Mouse (Mus musculus) v-Abl transformed pro-B cells (cell line): ENCODE data around the gene Atxn7l2.
"Not testable (repeated sequence)": the region's sequence is repeated elsewhere in the genome, so short reads cannot be mapped to it uniquely, and the experiment has no call there.

ENCODE experiments used
- in situ Hi-C, 2 experiments: fragments of 400-800 bp; cut with MboI; formaldehyde crosslinking; loops; one replicate each; pipeline ENCODE4 v1.15.1; 2025; ENCODE audit not compliant: unreplicated experiment in 2 of 2

The Atxn7l2 gene

DNA sequence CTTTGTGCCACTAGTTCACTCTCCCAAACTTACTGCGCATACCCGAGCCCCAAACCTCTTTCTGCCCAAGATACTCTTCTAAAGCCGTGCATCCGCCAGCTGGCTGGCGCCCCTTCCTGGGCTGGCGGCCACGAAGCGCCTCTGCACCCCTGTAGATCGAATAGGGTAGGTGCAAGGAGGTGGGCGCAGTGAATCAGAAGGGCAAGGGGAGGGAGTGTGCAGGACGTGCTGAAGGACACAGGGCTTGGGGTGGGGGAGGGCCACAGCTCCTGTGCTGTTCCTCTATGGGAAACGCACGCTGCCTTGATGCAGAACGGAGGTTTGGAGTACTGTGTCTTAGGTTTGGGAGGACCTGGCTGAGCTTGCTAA, at the start of gene Atxn7l2:
TSS of gene Atxn7l2 (minus strand) at position 164 of the 369 bp plus-strand sequence.
- in situ Hi-C loops, result loop anchor here in 1 of 2 experiments (5.0 kb wide), 1 partner anchor 177 kb away; no protein-coding TSS in a partner anchor

DNA sequence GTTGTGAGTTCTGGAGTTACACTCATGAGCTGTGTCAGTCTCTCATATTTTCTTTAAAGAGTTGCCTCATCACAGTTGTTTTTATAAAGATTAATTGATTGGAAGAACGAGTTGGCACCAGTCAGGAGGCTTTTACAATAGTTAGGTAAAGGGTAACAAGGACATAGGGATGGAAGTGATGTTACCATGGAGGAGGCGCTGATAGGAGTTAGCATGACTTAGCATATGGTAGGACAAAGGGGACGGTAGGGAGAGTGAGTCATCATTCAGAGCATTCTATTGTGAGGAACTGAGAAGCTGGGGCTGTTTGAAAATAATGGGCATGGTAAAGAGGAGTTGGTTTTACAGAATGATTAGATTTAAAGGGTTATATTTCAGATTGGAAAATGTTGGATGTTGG, 48.6 kb upstream of the Atxn7l2 start:
- in situ Hi-C loops, result loop anchor here (5.0 to 10.0 kb wide), 2 partner anchors 92 to 95 kb away; no protein-coding TSS in a partner anchor

DNA sequence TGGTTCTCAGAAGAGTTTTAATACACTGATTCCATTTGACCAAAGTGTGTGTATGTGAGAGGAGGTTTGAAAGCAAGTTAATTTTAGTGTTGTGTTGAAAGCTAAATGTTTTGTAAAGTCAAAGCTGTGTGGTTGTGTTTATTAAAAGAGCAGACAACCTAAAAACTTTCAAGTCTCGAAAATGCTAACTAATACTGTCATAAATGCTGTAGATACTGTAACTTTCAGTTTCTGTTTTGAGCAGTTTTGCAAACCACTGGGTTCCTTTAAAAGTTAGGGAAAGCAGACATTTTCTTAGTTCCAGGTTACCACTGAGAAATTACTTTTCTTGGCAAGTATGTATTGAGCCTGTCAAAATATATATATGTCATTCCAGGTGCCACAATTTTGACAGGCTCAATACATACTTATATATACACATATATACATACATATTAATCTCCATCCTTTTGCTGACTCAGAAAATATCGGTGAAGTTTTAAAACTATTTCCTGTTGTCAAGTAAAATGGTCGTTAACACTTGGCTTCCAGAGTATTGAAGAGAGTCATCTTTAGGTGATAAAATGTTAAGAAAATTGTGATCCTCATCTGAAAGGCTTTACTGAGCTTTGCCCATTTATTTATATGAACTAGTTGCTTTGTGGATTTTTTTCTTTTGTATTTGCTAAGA, 47.2 kb upstream of the Atxn7l2 start:
- in situ Hi-C loops, result loop anchor here (5.0 to 10.0 kb wide), 2 partner anchors 91 to 93 kb away; no protein-coding TSS in a partner anchor

DNA sequence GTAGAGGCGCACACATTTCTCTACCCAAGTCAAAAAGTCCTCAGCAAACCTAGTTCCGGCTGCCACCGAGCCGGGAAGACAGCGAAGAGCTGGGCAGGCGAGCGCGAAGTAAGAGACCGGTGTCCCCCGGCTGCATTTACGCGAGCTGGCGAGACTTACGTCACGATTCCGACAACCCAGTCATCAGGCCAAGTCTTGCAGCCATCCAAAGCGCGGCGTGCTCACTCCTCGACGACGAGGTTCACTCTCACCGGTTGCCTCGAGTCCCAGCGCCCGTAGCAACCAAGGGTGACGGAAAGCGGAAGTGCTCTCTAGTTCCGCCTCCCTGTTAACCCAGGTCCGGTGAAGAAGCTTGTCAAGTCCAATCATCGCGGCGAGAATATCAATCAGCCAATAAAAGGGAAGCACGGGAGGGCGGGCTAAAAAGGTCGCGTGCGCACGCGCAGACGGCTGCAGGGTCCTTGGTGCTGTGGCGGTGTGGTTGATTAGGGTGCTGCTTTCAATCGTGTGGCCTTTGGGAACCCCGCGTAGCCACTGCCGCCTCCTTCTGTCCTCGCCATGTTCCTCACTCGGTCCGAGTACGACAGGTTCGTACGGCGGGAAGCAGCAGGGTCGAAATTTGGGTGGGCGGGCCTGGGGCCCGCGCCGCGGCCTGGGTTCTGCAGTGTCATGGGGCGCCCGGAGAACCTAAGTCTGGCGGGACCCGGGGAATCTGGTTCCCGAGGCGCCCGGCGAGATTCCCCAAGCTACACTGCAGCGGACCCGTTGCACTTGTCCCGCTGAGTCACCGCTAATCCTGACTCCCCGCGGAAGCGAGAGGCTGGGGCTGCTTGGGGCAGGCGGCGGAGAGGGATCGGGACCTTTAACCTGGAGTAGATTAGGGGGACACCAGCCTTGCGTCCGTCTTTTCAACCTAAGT, 46.2 kb upstream of the Atxn7l2 start, which contains the start of gene Psma5:
TSS of gene Psma5 (plus strand) at position 208 of the 919 bp plus-strand sequence.
- in situ Hi-C loops, result loop anchor here (5.0 to 10.0 kb wide), 2 partner anchors 90 to 92 kb away; no protein-coding TSS in a partner anchor

DNA sequence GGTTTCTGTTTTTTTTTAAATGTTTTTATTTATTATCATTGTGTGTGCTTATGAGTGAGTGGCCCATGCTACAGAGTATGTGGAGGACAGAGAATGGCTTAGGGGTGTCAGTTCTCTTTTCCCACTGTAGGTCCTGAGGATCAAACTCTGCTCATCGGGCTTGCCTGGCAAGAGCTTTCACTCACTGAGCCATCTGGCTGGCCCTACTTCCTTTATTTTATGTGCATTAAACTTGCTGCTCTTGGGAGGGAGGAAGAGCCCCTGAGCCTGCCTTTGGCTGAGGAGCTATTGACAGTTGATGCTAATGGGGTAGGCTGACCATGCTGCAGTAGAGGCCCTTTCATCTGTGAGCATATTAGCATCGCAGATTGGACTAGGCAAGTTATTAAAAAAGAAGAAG, 36.1 kb upstream of the Atxn7l2 start:
- in situ Hi-C loops, result no loop called here

DNA sequence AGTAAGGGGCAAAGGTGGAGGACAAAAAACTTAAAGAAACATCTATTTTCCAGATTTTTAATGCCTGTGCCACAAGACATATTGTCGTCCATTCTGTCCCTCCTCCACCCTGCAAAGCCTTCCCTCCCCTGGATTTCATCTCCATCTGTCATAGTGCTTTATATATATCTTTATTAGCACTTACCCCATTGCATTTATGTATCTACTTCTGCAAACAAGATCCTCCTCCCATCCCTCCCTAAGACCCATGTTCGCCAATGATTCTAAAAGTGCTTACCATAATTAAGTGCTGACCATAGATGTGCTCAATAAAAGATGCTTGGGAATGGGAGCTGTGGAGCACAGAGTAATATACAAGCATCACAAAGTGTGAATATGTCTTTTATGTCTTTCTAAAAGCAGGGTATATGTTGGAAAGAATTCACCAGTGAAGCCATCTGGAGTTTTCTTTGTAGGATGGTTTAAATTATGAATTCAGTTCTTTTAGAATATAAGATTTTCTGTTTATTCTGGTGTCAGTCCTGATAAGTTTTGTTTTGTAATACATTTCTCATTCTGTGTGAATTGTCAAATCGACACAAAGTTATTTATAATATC, 30.6 kb upstream of the Atxn7l2 start:
- in situ Hi-C loops, result no loop called here

DNA sequence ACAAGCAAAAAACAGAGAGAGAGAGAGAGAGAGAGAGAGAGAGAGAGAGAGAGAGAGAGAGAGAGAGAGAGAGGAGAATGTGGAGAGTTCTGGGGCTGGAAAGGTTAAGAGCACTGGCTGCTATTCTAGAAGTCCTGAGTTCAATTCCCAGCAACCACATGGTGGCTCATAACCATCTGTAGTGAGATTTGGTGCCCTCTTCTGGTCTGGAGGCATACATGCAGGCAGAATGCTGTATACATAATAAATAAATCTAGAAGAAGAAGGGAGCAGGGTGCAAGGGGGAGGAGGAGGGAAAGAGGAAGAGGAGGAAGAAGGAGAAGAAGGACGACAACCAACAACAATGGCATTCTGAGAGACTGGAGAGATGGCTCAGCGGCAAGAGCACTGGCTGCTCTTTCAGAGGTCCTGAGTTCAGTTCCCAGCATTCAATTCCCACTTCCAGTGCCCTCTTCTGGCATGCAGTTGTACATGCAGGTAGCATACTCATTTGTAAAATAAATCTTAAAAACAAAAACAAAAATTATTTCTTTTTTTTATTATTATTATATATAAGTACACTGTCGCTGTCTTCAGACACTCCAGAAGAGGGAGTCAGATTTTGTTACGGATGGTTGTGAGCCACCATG, 26.9 kb upstream of the Atxn7l2 start:
- in situ Hi-C loops, result not testable (repeated sequence)

DNA sequence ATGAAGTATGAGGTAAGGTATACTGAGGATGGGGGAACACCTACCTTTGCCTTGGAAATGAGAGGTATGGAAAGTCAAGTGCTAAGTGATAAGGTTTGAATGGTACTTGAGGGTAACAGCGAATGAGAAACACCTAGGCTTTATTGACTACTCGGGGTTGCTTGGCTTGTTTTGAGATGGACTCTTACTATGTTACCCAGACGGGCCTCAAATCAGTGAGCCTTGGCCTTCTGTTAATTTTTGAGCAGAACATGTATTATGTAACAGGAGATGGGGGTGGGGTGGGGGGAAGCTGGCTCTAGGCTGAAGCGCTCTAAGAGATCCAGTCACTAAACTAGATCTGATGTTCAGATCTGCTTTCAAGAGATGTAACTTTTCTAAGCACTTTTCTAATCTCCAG, 20.9 kb upstream of the Atxn7l2 start:
- in situ Hi-C loops, result no loop called here

DNA sequence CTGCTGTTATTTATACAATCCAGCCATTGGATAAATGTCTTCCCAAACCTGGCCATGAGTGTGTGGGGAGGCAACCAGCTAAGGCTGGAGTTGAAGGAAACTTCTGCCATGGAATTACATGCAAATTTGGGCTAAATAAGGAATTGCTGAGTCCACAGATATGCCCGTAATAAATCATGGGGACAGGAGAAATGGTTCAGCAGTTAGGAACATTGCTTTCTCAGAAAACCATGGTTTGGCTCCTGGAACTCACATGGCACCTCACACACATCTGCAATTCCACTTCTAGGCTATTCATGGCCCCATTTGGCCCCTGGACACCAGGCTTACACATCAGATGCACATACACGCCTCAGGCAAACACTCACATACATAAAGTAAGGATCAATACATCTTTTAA, 16.8 kb upstream of the Atxn7l2 start:
- in situ Hi-C loops, result no loop called here

DNA sequence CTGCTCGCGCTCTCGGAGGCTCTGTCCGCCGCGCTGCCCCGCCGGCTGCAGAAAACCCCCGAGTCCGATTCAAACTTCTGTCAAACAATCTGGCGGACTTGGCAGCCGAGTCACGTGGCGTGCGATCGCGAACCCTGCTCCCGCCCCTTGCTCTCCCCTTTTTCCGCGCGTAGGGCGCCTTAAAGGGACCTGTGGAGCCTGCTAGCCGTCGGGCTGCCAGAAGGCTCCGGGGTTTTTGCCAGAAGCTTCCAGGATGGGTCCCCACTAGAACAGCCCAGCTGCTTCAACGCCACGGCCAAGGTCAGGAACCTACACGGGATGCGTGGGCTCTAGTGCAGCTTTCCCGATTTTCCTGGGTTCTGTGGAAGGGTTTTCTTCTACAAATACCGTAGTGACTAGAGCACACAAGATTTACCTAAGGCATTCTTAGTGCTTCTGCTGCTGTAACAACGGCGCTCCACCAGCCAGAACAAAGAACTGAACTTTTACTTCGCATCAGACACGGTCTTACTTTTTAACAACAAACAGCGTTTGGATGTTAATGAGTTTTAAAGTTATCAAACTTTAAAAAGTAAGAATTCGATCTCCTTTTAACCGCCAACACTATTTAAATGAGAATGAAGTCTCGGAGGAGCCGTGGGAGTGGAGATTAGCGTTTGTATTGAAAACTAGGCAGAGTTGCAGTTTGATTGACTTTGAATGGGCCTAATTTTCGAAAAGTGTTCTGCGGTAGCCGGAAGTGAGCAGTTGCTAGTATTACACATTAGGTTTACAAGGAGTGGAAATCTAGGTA, 16.0 kb upstream of the Atxn7l2 start, which contains the start of gene Sypl2:
TSS of gene Sypl2 (minus strand) at position 91 of the 793 bp plus-strand sequence.
- in situ Hi-C loops, result no loop called here

DNA sequence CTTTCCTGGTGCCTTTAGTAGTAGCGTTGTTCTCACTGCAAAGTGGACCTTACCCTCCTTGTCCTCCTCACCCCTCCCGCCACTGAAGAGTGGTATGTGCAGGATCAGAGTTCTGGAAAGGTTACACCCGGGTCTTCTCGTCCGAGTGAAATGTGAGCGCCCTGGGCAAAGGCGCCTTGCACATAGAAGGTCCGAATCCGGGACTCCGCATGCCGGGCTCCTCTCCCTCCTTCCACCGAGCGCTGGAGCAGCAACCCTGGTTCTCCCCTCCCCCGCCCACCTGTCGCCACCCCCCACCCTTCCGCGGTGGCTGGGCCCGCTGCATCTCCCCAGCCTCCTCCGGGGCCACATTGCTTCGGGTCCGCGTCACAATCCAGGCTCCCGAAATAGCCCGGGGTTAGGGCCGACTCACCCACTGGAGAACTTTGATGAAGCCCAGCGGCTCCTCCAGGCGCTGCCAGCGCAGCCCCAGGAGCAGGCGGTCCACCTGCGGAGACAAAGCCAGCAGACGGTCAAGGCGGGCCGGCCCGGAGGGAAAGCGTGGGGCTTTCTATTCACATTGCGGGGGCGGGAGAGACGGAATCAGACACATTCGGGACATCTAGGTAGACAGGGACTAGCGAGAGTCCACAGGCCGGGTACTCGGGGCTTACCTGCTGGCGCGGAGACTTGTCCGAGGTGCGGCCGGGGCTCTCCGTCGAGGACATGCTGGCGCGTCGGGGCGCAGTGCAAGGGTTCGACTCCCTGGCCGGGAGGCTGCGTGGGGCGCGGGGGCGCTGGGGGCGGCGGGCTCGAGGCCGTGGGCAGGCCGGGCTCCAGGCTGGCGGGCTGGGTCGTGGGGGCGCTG, 15.2 kb upstream of the Atxn7l2 start:
- in situ Hi-C loops, result no loop called here

DNA sequence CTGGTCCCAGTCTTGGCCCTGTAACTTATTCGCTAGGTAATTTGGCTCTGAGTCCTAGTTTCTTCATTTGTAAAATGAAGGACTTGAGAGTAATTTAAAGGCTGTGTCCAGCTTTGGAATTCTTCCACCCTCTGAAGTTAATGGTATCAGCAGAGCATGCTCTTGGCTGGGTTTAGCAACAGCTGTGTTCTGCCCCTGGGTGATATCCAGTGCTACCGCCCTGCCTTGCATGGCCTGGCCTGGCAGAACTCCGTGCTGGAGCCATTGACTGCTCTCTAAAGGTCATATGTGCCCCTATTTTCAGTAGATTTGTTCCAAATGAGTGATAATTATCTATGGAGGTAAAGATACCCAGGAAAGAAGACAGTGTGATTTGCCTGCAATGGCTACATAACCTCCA, 9.9 kb upstream of the Atxn7l2 start:
- in situ Hi-C loops, result no loop called here

DNA sequence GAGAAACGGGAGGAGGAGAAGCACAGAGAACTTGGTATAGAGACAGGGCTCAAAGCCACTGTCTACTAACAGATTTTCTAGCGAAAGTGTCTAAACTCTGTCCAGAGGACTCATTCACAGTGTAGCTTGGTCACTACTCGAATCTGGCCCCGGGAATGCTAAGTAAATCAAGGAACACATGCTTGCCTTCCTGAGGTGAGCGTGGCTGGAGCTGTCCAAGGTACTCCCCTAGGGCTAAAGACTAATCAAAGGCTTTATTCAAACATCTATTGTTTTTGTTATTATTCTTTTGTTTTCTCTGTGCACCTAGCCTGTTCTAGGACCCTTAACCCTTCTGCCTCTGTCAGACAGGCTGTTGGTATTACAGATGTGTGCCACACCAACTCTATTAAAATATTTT, 4.0 kb upstream of the Atxn7l2 start:
- in situ Hi-C loops, result loop anchor here (5.0 kb wide), 2 partner anchors 38 to 173 kb away; no protein-coding TSS in a partner anchor

DNA sequence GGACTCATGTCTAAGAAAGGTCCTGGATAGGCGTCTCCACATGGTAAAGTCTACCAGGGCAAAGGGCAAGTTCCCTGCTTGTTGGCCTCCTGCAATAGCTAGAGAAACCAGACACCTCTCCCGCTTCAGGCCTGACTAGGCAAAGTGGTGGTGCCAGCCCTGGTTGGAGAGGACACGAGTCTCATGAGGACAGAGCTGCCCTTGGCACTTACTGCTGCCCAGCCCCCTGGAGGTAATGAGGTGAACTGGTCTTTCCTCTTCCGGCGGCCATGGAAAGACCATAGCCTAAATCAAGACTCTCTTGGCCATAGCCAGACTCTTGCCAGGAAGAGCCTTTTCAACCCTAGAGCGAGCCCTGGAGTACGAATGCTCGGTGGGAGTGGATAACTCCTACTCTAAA, 1.7 kb upstream of the Atxn7l2 start:
- in situ Hi-C loops, result loop anchor here in 1 of 2 experiments (5.0 kb wide), 1 partner anchor 175 kb away; no protein-coding TSS in a partner anchor

DNA sequence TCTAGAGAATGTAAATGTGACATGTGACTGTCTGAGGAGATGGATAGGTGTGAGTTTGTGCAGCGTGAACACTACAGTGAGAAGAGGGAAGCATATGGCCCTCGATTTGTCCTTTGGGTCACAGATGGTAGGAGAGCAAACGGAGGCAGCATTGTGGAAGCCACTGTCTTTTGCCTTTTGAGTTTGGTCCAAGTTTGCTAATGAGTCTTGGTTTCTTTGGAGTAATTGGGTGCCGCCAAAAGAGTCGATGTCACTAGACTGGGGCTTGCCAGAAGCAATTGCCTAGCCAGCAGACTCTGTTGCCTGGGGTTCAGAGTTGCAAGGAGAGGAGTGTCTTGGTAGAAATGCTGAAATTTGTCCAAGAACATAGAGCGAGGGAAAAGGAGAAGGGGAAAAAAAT, 1.1 kb upstream of the Atxn7l2 start:
- in situ Hi-C loops, result loop anchor here in 1 of 2 experiments (5.0 kb wide), 1 partner anchor 175 kb away; no protein-coding TSS in a partner anchor

DNA sequence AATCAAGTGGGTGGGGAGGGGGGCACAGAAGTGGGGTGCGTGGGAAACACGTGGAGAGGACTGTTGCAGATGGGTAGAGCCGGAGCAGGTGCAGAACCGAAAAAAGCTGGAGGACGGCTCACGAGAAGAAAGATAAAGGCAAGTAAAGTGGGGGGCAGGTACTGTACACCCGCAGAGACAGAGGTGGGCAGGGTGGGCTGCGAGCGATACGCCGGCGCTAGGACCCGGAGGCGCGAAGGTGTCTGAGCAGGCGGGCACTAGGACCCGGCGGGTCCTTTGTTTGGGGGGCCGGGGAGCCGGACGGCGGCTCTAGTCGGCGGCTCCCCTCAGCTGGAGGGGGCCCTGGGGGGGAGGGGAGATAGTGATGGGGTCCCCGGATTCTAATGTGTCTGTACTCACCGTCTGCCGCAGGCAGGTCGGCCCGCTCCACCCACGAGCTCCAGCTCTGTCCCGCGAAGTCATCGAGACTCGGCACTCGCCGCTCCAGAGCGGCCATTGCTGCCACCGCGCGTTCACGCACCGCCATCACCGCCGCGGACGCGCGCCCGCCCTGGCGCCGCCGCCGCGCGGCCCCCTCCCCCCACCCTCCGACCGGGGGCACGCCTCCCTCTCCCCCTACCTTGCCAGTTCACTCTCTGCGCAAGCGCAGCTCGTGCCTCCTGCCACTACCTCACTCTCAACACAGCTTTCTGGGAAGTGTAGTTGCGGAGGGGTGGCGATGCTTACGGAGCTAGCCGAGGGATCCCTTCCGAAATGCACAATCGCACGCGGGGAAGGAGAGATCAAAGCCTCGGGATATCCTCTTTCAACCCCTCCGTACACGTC, 576 bp downstream of the Atxn7l2 start:
- in situ Hi-C loops, result loop anchor here (5.0 kb wide), 2 partner anchors 172 to 177 kb away; partner anchors contain the start of gene Psrc1 (in 1 of the 2)

DNA sequence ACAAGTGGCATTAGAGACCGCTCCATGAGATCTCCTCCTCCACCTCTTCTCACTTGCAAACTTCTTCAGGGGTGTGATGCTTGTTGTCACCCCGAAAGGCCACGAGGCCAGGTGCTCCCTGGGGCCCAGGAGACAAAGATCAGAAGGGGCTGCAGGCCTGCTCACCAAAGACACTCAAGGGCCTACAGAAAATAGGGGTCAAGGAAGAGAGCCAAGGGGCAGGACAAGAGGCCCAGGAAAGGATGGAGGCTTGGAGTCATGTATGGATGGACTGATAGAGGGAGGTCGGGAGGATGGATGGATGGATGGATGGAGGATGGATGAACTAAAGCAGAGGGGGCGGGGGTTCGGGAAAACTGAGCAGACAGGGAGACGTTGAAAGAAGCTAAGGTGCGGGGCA, 1.2 kb downstream of the Atxn7l2 start:
- in situ Hi-C loops, result loop anchor here in 1 of 2 experiments (5.0 kb wide), 1 partner anchor 173 kb away; the partner anchor contains the start of gene Psrc1
